Mouse (Mus musculus) stomach, embryonic 16.5 days (tissue): ENCODE results near the gene Spag7. TPM values are rescaled to one million over a fixed set of nuclear protein-coding genes. Genes with fewer than 3 reads are reported as not detected.

ENCODE experiments used
- ATAC-seq: fragments of 200-750 bp; cut with Nextera tagmentation; 2 replicates; pipeline ENCODE4 v1.8.0; 2017; ENCODE audit warnings: moderate number of reproducible peaks, moderate TSS enrichment; ENCODE audit not compliant: insufficient read depth, low FRiP score
- H3K27ac ChIP-seq: fragments of 300-500 bp; sonication (generic); 2 replicates; pipeline ENCODE4 v1.5.1; 2014; ENCODE audit warnings: low read length
- H3K27me3 ChIP-seq: fragments of 300-500 bp; sonication (generic); 2 replicates; pipeline ENCODE4 v1.6.1; 2014; ENCODE audit warnings: low read length, control low read depth, mixed read lengths; ENCODE audit not compliant: control insufficient read depth, insufficient read depth
- H3K36me3 ChIP-seq: fragments of 300-500 bp; sonication (generic); 2 replicates; pipeline ENCODE4 v1.6.1; 2014; ENCODE audit warnings: low read length; ENCODE audit not compliant: control insufficient read depth, insufficient read depth
- H3K4me1 ChIP-seq: fragments of 300-500 bp; sonication (generic); 2 replicates; pipeline ENCODE4 v1.6.1; 2014; ENCODE audit warnings: low read length, control low read depth, mixed read lengths; ENCODE audit not compliant: control insufficient read depth, insufficient read depth
- H3K4me2 ChIP-seq: fragments of 300-500 bp; sonication (generic); 2 replicates; pipeline ENCODE4 v1.6.1; 2014; ENCODE audit warnings: low read depth, low read length, mixed read lengths
- H3K4me3 ChIP-seq: fragments of 300-500 bp; sonication (generic); replicated peaks from 2 replicates; pipeline ENCODE4 v1.5.1; 2014; ENCODE audit warnings: mild to moderate bottlenecking, low read length
- H3K9ac ChIP-seq: fragments of 300-500 bp; sonication (generic); 2 replicates; pipeline ENCODE4 v1.6.1; 2014; ENCODE audit warnings: low read length
- H3K9me3 ChIP-seq: fragments of 300-500 bp; sonication (generic); replicated peaks from 2 replicates; pipeline ENCODE4 v1.6.1; 2016; ENCODE audit warnings: low read length, control low read depth; ENCODE audit not compliant: control insufficient read depth
- WGBS: fragments of 180-500 bp; shearing (Covaris S2); extraction: QIAGEN DNeasy Blood & Tissue Kit; methylation state at CpG from one replicate; pipeline ENCODE4 v1.1.7; 2014; 5-methylcytosine and 5-hydroxymethylcytosine counted together
- polyA plus RNA-seq: library from polyadenylated mRNA; unstranded; fragments of >200 nt; fragmentation: Nextera tagmentation; extraction: Ambion mirVana; gene quantifications from 2 replicates; pipeline ENCODE4 v1.2.1, GENCODE M21; 2015

The Spag7 gene
- polyA plus RNA-seq, 1 experiment from 2014 or later, result 149 TPM

DNA sequence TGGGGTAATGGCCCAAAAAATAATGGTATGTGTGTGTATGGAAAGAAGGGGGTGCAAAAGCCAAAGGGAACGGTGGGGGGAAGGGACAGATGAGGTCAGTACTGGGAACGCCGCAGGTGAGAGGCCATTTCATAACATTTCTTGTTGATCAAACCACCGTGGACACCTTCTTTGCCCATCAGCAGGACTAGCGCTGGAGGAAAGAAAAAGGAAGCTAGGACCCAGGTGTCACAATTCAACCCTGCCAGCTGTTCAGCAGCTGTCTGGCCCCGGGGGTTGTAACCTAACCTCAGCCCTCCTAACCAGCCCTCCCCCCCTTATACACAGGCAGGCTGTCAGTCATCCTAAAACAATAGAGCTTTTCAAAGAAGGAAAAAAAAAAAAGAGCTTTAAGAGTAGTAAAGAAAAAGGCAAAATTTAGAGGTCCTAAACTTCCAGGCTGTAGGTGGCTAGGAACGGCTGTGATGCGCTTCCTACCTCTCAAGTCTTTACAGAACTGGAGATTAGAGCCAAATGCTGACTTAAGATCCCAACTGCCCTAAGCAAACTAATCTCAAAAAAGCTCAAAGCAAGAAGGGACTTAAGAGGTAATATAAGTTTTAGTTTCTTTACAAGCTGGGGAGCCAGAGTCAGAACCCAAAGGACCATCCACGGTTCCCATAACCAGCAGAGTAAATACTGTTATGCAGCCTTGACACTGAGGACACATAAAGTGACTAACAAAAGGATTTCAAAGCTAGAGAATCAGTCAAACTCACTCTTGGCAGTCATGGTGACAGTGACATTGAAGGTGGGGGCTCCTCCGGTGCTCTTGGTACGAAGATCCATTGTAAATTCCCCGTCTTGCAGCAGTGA lies 17.0 kb downstream of the Spag7 start:
- no peaks in the 10 kb centered on the region for H3K9me3 ChIP-seq
- peak overlapping the region; percentile 99 for H3K9ac ChIP-seq
- H3K4me2 ChIP-seq, result peak overlapping the region; percentile 79
- H3K27ac ChIP-seq, result peak overlapping the region; percentile 99
- 49% methylated on average over 12 of the region's 12 CpGs for WGBS
- no peak for ATAC-seq
- H3K4me3 ChIP-seq, result peak overlapping the region; percentile 100
- H3K27me3 ChIP-seq, result no peaks in the 10 kb centered on the region
- peaks cover 53% of the 10 kb centered on the region for H3K4me1 ChIP-seq
- peaks cover 19% of the 10 kb centered on the region for H3K36me3 ChIP-seq

DNA sequence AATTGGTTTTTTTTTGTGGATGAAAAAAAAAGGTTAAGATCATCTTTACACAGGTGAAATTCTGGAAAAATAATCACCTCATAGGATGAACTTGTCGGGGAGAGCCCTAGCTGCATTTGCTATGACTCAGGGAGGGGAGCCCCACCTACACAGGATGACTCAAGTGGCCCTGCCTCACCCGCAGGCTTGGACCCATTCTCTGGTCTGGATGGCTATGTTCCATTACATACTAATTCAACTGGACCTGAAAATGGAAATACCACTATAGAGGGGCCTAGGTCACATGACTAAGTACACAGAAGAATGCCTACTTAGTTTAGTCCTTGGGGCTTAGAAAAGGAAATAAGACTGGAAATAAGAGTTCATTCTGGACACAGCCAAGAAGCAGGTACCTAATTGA lies 17.8 kb downstream of the Spag7 start:
- no peaks in the 10 kb centered on the region for H3K27me3 ChIP-seq
- peaks cover 45% of the 10 kb centered on the region for H3K4me1 ChIP-seq
- peak overlapping the region; percentile 71; the same call in 1 of the 2 replicates for H3K27ac ChIP-seq
- no peak for ATAC-seq
- no peaks in the 10 kb centered on the region for H3K9me3 ChIP-seq
- peaks cover 19% of the 10 kb centered on the region for H3K36me3 ChIP-seq
- H3K4me2 ChIP-seq, result peak overlapping the region; percentile 79
- no peak overlapping the region for H3K9ac ChIP-seq
- WGBS, result 57% methylated on average over 2 of the region's 2 CpGs
- peak overlapping the region; percentile 100 for H3K4me3 ChIP-seq

DNA sequence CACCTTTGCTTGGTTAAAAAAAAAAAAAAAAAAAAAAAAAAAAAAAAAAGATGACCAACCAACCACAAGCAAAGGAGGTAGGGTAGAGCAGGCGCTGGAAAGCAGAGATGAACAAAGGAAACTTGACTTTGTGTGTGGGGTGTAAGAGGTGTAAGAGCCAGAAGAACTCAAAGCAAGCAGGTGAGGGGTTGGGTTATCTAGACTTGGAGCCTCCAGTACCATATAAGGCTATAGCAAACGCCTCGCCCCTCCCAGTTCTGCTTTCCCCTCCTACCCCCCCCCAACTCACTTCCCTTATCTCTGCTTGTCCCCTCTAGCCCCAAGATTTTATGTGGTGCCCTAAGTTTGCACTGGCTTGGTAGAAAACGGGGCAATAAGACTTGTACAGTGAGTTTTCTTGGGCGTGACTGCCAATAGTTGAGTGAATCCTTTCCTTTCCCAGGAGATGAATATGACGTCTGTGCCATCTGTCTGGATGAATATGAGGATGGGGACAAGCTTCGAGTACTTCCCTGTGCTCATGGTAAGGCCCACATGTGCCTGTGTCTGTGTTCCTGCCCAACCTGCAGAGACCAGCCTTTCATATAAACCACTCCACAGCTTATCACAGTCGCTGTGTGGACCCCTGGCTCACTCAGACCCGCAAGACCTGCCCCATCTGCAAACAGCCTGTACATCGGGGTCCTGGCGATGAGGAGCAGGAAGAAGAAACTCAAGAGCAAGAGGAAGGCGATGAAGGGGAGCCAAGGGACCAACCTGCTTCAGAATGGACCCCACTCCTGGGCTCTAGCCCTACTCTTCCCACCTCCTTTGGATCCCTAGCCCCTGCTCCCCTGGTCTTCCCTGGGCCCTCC lies 18.7 kb downstream of the Spag7 start:
- peak overlapping the region; percentile 79 for H3K4me2 ChIP-seq
- no peaks in the 10 kb centered on the region for H3K9me3 ChIP-seq
- H3K27ac ChIP-seq, result peak overlapping the region; percentile 71
- peak overlapping the region; percentile 100 for H3K4me3 ChIP-seq
- no peaks in the 10 kb centered on the region for H3K27me3 ChIP-seq
- peaks cover 19% of the 10 kb centered on the region for H3K36me3 ChIP-seq
- no peak for ATAC-seq
- peak overlapping the region; percentile 13; the same call in 1 of the 2 replicates for H3K9ac ChIP-seq
- peaks cover 52% of the 10 kb centered on the region for H3K4me1 ChIP-seq
- 59% methylated on average over 12 of the region's 12 CpGs for WGBS

DNA sequence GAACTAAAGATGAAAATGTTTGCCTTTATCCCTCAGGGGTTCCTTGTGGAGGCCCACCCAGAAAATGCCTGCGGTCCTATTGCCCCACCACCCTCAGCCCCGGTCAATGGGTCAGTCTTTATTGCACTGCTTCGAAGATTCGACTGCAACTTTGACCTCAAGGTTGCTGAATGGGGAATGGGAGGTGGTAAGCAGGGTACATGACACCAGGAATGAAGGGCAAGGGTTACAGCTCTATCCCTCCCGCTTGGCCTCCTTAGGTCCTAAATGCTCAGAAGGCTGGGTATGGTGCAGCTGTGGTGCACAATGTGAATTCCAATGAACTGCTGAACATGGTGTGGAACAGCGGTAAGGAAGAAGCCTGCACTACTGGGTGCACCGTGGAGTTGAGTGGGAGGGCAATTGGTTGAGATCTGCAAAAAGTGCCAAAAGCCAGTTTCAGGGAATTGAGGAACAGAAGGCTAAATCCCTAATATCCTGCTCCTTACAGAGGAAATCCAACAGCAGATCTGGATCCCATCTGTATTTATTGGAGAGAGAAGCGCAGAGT lies 20.0 kb downstream of the Spag7 start:
- H3K9ac ChIP-seq, result no peak overlapping the region
- peak overlapping the region; percentile 87 for H3K4me2 ChIP-seq

DNA sequence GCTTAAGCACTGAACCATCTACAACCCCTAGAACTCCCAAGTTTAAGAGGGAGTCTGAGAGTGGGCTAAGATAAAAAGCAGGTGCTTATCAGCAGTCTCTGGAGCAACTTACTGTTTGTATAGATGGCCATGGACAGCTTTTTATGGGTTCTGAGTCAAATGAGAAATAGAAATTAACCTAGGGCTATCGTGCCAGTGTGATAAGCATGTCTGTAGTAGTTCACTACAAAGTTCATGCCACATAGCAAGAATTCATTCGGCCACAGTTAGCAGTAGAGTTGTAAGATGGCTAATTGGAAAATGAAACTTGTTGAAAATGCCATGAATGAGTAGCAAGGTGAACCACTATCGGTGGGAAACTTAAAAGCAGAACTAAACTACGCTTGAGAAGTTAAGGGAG lies 20.7 kb downstream of the Spag7 start:
- peaks cover 57% of the 10 kb centered on the region for H3K4me1 ChIP-seq
- 69% methylated on average over 4 of the region's 4 CpGs for WGBS
- H3K9me3 ChIP-seq, result no peaks in the 10 kb centered on the region
- H3K4me3 ChIP-seq, result peak overlapping the region; percentile 87
- H3K4me2 ChIP-seq, result peak overlapping the region; percentile 87
- H3K27ac ChIP-seq, result peak overlapping the region; percentile 98; the same call in 1 of the 2 replicates
- H3K9ac ChIP-seq, result peak overlapping the region; percentile 93
- peaks cover 25% of the 10 kb centered on the region for H3K36me3 ChIP-seq
- H3K27me3 ChIP-seq, result no peaks in the 10 kb centered on the region
- no peak for ATAC-seq

More for the DNA sequence above, 20.0 kb downstream of the Spag7 start:
- Histone ChIP-seq H3K36me3 (peaks cover 24% of the 10 kb centered on the region), H3K4me1 (peaks cover 57% of the 10 kb centered on the region), H3K9me3 (no peaks in the 10 kb centered on the region), H3K27ac (0 out of 2 replicates have a peak overlapping the region, but pooled peaks have one; percentile 71), H3K27me3 (no peaks in the 10 kb centered on the region), H3K4me3 (no peak overlapping the region)
- ATAC-seq, result no peak
- 79% methylated on average over 8 of the region's 8 CpGs for WGBS

DNA sequence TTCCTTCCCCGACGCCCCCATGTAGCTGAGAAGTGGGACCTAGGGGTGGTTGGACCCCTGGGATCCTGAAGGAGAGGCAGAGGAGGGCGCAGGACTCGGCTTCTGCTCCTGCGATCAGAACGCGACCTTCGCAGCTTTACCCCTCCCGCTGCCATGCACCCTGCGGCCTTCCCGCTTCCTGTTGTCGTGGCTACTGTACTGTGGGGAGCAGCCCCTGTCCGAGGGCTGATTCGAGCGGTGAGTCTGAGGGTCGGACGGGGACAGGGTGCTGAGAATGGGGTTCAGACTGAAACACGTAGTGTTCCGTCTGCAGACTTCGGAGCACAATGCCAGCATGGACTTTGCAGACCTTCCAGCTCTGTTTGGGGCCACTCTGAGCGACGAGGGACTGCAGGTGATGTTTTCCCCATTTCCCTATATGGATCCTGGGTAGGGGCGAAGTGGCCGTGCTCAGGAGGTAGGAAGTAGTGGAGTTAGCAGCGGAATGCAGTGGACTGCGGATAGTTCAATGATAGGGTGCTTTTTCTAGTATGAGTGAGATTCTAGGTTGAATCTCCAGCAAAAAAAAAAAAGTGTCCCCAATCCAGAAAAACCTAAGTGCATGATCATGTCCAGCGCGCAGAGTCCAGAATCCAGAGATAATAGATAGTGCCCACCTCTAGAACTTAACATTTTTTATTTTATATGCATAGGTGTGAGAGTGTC lies 21.3 kb downstream of the Spag7 start:
- peak overlapping the region; percentile 93 for H3K9ac ChIP-seq
- H3K27ac ChIP-seq, result peak overlapping the region; percentile 98
- no peaks in the 10 kb centered on the region for H3K27me3 ChIP-seq
- no peaks in the 10 kb centered on the region for H3K9me3 ChIP-seq
- peaks cover 56% of the 10 kb centered on the region for H3K4me1 ChIP-seq
- ATAC-seq, result peak; percentile 1; the same call in 1 of the 2 replicates
- peak overlapping the region; percentile 87 for H3K4me3 ChIP-seq
- peaks cover 25% of the 10 kb centered on the region for H3K36me3 ChIP-seq
- 3% methylated on average over 28 of the region's 28 CpGs for WGBS
- peak overlapping the region; percentile 87 for H3K4me2 ChIP-seq

DNA sequence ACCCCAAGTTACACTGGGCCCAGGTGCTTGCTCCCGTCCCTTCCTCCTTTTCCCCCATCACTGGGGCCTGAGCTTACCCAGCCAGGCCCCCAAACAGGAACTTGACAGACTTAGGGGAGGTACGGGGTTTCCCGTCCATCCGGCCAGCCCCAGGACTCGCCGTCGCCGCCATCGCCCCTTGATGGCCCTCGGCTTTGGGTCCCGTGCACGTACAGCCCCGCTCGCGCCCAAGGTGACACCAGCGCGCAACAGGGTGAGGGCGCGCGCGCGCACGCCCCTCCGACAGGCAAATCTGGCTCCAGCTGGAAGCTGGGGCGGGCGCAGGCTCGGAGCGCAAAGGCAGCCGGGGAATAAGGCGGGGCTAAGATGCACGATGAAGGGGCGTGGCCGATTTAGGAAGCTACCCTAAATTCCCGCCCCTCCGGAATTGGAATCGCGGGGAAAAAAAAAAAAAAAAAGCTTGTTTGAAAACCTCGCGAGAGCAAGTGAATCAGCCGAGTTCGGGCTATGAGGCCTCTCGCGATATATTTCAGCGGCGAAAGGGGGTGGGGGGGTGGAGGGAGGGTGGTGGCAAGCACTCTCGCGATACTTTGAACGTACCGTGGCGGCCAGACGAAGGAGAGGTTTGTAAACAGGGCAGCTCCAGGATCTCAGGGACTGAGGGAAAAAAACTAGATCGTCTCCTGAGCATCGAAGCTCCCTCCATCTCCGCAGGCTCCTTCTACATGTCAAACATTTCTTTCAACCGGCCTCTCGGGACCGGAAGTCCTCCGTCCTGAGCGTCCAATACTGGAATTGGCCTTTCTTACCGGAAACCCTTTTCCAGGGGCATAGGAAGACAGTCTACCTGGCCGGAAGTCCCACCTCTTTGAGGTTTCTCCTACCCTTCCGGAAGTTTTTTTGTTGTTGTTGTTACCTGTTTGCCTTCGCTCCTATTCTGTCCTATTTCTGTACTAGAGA lies 22.2 kb downstream of the Spag7 start, which contains the start of the genes Rnf167 and Slc25a11:
Rnf167 (plus strand) TSS at position 545 of the 960 bp plus-strand sequence.
Slc25a11 (minus strand) TSS at position 789 of the 960 bp plus-strand sequence.
- H3K9me3 ChIP-seq, result no peaks in the 10 kb centered on the region
- peak within 1 kb of the TSS; percentile 87 for H3K4me3 ChIP-seq
- peak within 1 kb of the TSS; percentile 98 for H3K27ac ChIP-seq
- H3K27me3 ChIP-seq, result no peaks in the 10 kb centered on the region
- under 1% methylated on average over 63 of the region's 63 CpGs for WGBS
- peak within 1 kb of the TSS; percentile 93 for H3K9ac ChIP-seq
- H3K4me1 ChIP-seq, result peaks cover 47% of the 10 kb centered on the region
- peak within 1 kb of the TSS; percentile 87 for H3K4me2 ChIP-seq
- peaks cover 19% of the 10 kb centered on the region for H3K36me3 ChIP-seq
- ATAC-seq, result peak; percentile 89

DNA sequence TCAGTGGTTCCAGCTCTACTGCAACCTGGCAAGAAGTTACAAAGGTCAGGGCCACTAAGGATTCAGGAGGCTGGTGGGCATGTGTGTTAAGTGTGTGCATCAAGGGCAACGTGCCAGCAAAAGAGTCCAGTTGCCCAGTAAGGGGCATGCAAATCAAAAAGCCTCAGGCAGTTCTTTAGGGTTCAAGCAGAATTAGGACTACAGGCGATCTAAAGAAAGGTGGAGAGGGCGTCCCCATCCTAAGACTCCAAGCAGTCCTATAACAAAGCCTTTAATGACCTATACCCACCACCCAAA lies 23.0 kb downstream of the Spag7 start:
- Histone ChIP-seq H3K9me3 (no peaks in the 10 kb centered on the region), H3K9ac (peak overlapping the region; percentile 85), H3K27ac (peak overlapping the region; percentile 93), H3K4me3 (peak overlapping the region; percentile 59), H3K36me3 (peaks cover 16% of the 10 kb centered on the region), H3K4me1 (peaks cover 39% of the 10 kb centered on the region), H3K27me3 (no peaks in the 10 kb centered on the region), H3K4me2 (peak overlapping the region; percentile 81)
- WGBS, result 17% methylated on average over 3 of the region's 3 CpGs
- ATAC-seq, result no peak
